Mouse (Mus musculus) E14TG2a.4 (cell line): ENCODE measurements at regions not wholly inside any gene's neighbourhood (a gene's known extent, or its start where the extent isn't known, plus 50 kb on each side); places are given as distances from the start of the nearest gene placed in this dataset.
"Not testable (repeated sequence)": the region's sequence is repeated elsewhere in the genome, so short reads cannot be mapped to it uniquely, and the experiment has no call there.

Source experiments
- CTCF ChIP-seq: conservative IDR thresholded peaks from 2 replicates; pipeline ENCODE4 v1.5.1; 2014; ENCODE audit warnings: low read length
- NANOG ChIP-seq: IDR thresholded peaks from 2 replicates; pipeline ENCODE4 v1.6.1; 2014; ENCODE audit warnings: borderline replicate concordance, low read length, mixed read lengths
- POU5F1 ChIP-seq: IDR thresholded peaks from 2 replicates; pipeline ENCODE4 v1.6.1; 2014; ENCODE audit warnings: low read length, borderline replicate concordance

DNA sequence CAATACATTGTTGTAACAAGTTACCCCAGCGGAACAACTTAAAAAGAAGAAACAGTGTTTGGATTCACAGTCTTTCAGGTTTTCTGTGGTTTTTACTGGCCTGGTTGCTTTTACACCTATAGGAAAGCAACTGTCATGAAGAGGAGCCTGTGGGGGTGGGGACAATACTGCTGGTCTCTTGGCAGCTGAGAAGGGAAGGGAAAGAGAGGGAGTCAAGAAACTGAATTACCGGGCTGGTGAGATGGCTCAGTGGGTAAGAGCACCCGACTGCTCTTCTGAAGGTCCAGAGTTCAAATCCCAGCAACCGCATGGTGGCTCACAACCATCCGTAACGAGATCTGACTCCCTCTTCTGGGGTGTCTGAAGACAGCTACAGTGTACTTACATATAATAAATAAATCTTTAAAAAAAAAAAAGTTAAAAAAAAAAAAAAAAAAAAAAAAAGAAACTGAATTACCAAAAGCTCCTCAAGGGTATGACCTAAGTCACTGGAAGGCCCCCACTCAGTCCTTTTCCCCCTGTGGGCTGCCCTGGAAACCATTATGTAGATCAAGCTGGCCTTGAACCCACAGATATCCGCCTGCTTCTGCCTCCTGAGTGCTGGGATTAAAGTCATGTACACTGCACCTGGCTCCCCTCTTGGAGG, 114.3 kb upstream of the Nebl start:
- TF ChIP-seq CTCF, NANOG, POU5F1: not testable (repeated sequence)
